15 mouse cellular contexts compared by ENCODE assay signal in the genomic region with DNA sequence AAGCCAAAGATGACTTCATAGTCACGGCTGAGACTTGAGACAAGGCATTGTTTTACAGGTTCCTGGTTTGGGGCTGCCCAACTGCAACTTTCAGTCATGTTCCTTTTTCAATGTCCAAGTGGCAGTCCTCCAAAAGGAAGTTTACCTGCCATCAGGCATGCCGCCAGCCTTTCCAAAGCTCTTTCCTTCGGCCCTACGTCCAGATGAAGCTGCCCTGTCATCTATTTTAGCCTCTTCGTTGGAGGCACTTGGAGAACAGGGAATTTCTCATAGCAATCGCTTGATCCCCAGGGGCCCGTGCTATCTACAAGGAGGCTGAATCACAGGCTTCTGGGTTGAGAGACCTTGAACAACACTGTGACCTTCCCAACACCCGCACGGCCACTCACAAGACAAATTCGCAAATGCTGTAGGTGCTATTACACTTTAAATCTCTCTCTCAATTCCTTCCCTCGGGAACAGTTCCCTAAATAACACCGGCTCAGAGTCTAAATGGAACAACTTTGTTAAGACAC.
DNase-seq lines count a peak whose midpoint lies in the region; ATAC-seq and TF ChIP-seq lines count a peak whose summit lies in the region.
"Had no signal": no experiment of that assay in that cellular context is flagged by ENCODE, and none has a peak within 500 bp of the region (broad histone marks: within the 10 kb centered on the region; RNA-seq: fewer than 3 reads in every experiment).

No protein-coding gene starts in this region.

- TF ChIP-seq CTCF in heart, adult 2 months (IDR thresholded peaks at IDR 0.05): no peak

- peak; percentile 53 to 58 for DNase-seq in heart, adult 2 months
- DNase-seq in urinary bladder, postnatal 14 days (ENCODE audit: low spot score): peak; percentile 38
- no peak for DNase-seq in urinary bladder, postnatal 36 days (ENCODE audit: low spot score in 2 of 2)
- DNase-seq in embryo, embryonic 10 days (ENCODE audit: low spot score): no peak
- no peak for DNase-seq in right cerebral cortex, postnatal 4 days
- no peak for DNase-seq in left cerebral cortex, postnatal 4 days
- DNase-seq: cerebellum, adult 11-12 months; embryo, embryonic 11 days; liver, embryonic 13.5 days; right cerebral cortex, postnatal 14 days; thymus, postnatal 4 days had no signal

- no peak overlapping the region for H3K4me3 ChIP-seq in heart, adult 2 months
- no peak overlapping the region for H3K4me3 ChIP-seq in heart, embryonic 11.5 days (ENCODE audit: low read depth, low read length)
- no peak overlapping the region for H3K4me3 ChIP-seq in heart, embryonic 13.5 days
- H3K4me3 ChIP-seq: liver, embryonic 13.5 days; neural tube, embryonic 13.5 days had no signal

- H3K79me2 ChIP-seq in heart, adult 2 months (replicated peaks; ENCODE audit: control insufficient read depth, insufficient read depth, low read length): no peaks in the 10 kb centered on the region

- no peak for TF ChIP-seq POLR2A in heart, adult 2 months (IDR thresholded peaks at IDR 0.05; ENCODE audit: insufficient read depth, low read depth, low read length)

- H3K27ac ChIP-seq in heart, adult 2 months: peak overlapping the region; percentile 66
- no peak overlapping the region for H3K27ac ChIP-seq in heart, embryonic 11.5 days (ENCODE audit: low read depth, low read length)
- 0 out of 2 replicates have a peak overlapping the region, but pooled peaks have one; percentile 0 for H3K27ac ChIP-seq in heart, embryonic 13.5 days (replicated peaks)
- H3K27ac ChIP-seq: liver, embryonic 13.5 days; neural tube, embryonic 13.5 days had no signal

- peaks cover 2% of the 10 kb centered on the region for H3K4me1 ChIP-seq in heart, adult 2 months (ENCODE audit: control insufficient read depth, insufficient read depth, low read length)
- H3K4me1 ChIP-seq in heart, embryonic 11.5 days (ENCODE audit: control insufficient read depth, insufficient read depth, low read length): no peaks in the 10 kb centered on the region
- H3K4me1 ChIP-seq in heart, embryonic 13.5 days: peaks cover 5% of the 10 kb centered on the region; the same call in 1 of the 2 replicates
- H3K4me1 ChIP-seq: liver, embryonic 13.5 days; neural tube, embryonic 13.5 days had no signal

- no peak for TF ChIP-seq EP300 in heart, adult 2 months (IDR thresholded peaks at IDR 0.05; ENCODE audit: insufficient read depth, low read depth, low read length)

- H3K9me3 ChIP-seq in heart, embryonic 11.5 days (replicated peaks; ENCODE audit: control insufficient read depth, low read length): no peaks in the 10 kb centered on the region
- H3K9me3 ChIP-seq in heart, embryonic 13.5 days: peaks cover 6% of the 10 kb centered on the region; the same call in 1 of the 2 replicates
- H3K9me3 ChIP-seq: liver, embryonic 13.5 days; neural tube, embryonic 13.5 days had no signal

- no peak for ATAC-seq in heart, embryonic 11.5 days (replicated peaks; ENCODE audit: insufficient number of reproducible peaks, low FRiP score, low TSS enrichment)
- ATAC-seq in heart, embryonic 13.5 days (ENCODE audit: extremely low read depth, insufficient number of reproducible peaks, low FRiP score, low TSS enrichment): no peak
- ATAC-seq: intestine, embryonic 16.5 days had no signal

- no peak overlapping the region for H3K9ac ChIP-seq in heart, adult 2 months (ENCODE audit: low read depth, low read length)
- no peak overlapping the region for H3K9ac ChIP-seq in heart, embryonic 11.5 days (ENCODE audit: low read depth, low read length)
- no peak overlapping the region for H3K9ac ChIP-seq in heart, embryonic 13.5 days
- H3K9ac ChIP-seq: liver, embryonic 13.5 days; neural tube, embryonic 13.5 days had no signal

- peaks cover 2% of the 10 kb centered on the region for H3K36me3 ChIP-seq in heart, adult 2 months (ENCODE audit: control insufficient read depth, insufficient read depth, low read length)
- no peaks in the 10 kb centered on the region for H3K36me3 ChIP-seq in heart, embryonic 11.5 days (ENCODE audit: control insufficient read depth, insufficient read depth, low read length)
- no peaks in the 10 kb centered on the region for H3K36me3 ChIP-seq in heart, embryonic 13.5 days
- H3K36me3 ChIP-seq: liver, embryonic 13.5 days; neural tube, embryonic 13.5 days had no signal

- WGBS in heart, adult 2 months: 27% methylated on average over 12 of the region's 12 CpGs
- 68% methylated on average over 12 of the region's 12 CpGs for WGBS in heart, embryonic 11.5 days (ENCODE audit: insufficient replicate concordance)
- WGBS in heart, embryonic 13.5 days: 51% methylated on average over 12 of the region's 12 CpGs

- no peak overlapping the region for H3K4me2 ChIP-seq in heart, embryonic 11.5 days
- H3K4me2 ChIP-seq in heart, embryonic 13.5 days: no peak overlapping the region
- H3K4me2 ChIP-seq: liver, embryonic 13.5 days; neural tube, embryonic 13.5 days had no signal

- no peaks in the 10 kb centered on the region for H3K27me3 ChIP-seq in heart, adult 2 months (ENCODE audit: control insufficient read depth, insufficient read depth, low read length)
- no peaks in the 10 kb centered on the region for H3K27me3 ChIP-seq in heart, embryonic 11.5 days (ENCODE audit: control insufficient read depth, insufficient read depth, low read length)
- H3K27me3 ChIP-seq in heart, embryonic 13.5 days (replicated peaks): no peaks in the 10 kb centered on the region
- H3K27me3 ChIP-seq: liver, embryonic 13.5 days; neural tube, embryonic 13.5 days had no signal

- intact Hi-C loops in heart, adult 2 months (cut with DNase I): loop anchor here (10.0 kb wide), 3 partner anchors 132 to 248 kb away; no protein-coding TSS in a partner anchor
- intact Hi-C loops in left cerebral cortex, postnatal 4 days (cut with DNase I): no loop called here

Comparison
In these comparisons a context has a peak if more than half of its experiments do, and no peak if none do; other contexts are left out.
1. DNase-seq: peak in heart, adult 2 months (2 of 2) and urinary bladder, postnatal 14 days (single experiment); none in urinary bladder, postnatal 36 days (0 of 2), embryo, embryonic 10 days (single experiment), right cerebral cortex, postnatal 4 days (single experiment) and left cerebral cortex, postnatal 4 days (single experiment).